Mouse (Mus musculus): ENCODE measurements at regions not wholly inside any gene's neighbourhood (a gene's known extent, or its start where the extent isn't known, plus 50 kb on each side); places are given as distances from the start of the nearest gene placed in this dataset.

DNA sequence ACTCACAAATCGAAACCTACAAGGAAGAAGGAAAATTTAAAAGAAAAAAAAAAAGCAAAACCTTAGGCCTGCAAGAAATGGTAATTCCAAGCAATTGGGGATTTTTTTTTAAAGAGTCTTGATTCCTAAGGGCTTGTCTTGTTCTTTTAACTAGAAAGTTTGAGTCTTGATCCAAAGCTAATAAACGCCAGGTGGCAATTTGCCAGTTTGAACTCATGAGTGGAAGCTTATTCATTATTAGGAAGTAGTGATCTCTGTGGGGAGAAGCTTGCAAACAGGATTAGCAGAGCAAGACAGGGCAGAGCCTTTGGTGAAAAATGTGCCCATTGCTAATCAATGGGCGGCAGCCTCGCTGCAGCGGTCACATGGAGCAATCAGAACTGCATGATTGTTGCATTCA, 305.6 kb upstream of the Onecut1 start:
- TF ChIP-seq CTCF (IDR thresholded peaks at IDR 0.05; ENCODE audit: borderline replicate concordance, extremely low read depth, insufficient read depth, insufficient read length) (no peak), POLR2A (IDR thresholded peaks at IDR 0.05; ENCODE audit: borderline replicate concordance, extremely low read depth, insufficient read depth, insufficient read length, poor library complexity, severe bottlenecking) (no peak)

Measured in brain, embryonic 14.5 days (tissue).